Mouse (Mus musculus): ENCODE results near the gene Arsa. TPM values are rescaled to one million over a fixed set of nuclear protein-coding genes. Genes with fewer than 3 reads are reported as not detected.

Gene Arsa
- polyA plus RNA-seq (2014; fragmentation: Illumina TruSeq; extraction: RNeasy Lipid Tissue Mini Kit (QIAGEN cat#74804)), result 1.9 TPM

DNA sequence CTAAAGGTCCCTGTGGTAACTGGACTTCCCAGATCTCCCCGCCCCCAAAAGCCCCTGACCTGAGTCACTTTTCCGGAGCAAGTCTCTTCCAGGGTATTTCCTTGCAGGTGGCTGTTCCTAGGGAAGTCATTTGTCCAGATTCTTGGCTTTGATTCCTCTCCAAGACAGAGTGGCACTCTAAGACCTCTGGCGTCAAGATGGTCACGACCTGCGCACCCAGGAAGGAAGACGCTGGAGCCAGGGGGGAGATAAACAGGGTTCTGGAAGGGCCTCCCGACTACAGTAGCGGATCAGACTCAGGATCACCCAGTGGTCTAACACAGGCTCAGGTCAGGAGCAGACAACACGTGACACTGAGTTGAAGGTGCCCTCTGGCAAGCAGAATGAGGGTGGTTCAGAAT, at the start of gene Arsa:
TSS of gene Arsa (minus strand) at position 335 of the 401 bp plus-strand sequence.

DNA sequence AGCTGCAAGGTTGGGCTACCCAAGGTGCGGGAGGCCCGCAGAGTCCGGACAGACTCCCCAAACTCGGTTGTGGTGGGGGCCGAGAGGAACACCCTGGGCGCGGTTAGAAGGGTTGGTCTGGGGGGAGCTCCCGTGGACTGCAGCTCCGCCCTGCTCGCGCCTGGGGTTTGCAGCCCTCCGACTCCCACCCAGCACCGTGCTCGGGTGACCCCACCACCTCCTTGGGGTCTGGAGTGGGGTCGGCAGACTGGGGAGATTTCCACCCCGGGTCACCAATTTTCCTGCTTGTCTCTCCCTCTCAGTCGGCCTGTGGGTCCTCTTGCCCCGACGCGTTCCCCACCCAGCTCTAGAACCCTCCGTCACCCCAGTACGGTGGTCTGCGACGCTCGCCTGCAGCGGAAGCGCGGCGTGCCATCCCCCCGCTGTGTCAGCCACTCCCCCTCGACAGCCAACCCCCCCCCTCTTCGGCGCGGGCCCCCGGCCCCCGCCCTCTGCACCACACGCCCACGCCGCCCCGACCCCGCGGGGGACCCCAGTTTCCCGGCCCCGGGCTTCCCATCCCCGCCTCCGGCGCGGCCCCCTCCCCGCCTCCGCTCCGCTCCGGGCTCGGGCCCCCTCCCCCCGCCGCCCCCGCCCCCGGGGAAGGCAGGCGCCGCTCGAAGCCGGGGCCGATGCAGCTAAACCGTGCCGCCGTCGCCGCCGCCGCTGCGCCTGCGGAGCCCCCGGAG, 21.9 kb upstream of the Arsa start, which contains the start of gene Shank3:
TSS of gene Shank3 (plus strand) at position 663 of the 728 bp plus-strand sequence.

DNA sequence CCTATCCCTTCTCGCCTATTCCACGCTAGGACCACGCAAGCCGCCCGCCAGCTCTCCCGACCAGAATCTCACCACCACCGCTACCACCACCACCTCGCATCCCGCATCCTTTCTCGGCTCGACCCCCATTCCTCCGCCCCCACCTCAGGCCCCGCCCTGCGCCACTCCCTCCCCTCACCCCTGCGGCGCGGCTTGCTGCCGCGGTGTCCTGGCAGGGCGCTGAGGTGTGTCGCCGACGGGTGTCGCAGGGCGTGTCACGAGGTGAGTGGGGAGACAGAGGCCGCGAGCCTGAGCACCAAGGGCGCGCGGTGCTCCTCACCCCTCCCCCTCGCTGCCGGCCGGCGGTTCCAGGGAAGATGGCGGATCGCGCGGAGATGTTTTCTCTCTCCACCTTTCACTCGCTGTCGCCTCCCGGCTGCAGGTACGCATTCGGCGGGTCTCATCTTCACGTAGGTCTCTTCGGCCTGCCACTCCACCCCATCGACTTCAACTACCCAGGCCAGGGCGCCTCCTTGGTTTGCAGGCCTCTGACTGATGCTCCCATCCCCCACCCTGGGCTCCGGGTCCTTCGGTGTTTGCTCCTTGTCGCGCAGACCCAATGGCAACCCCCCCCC, 23.3 kb downstream of the Arsa start, which contains the start of gene Mapk8ip2:
TSS of gene Mapk8ip2 (plus strand) at position 49 of the 614 bp plus-strand sequence.

DNA sequence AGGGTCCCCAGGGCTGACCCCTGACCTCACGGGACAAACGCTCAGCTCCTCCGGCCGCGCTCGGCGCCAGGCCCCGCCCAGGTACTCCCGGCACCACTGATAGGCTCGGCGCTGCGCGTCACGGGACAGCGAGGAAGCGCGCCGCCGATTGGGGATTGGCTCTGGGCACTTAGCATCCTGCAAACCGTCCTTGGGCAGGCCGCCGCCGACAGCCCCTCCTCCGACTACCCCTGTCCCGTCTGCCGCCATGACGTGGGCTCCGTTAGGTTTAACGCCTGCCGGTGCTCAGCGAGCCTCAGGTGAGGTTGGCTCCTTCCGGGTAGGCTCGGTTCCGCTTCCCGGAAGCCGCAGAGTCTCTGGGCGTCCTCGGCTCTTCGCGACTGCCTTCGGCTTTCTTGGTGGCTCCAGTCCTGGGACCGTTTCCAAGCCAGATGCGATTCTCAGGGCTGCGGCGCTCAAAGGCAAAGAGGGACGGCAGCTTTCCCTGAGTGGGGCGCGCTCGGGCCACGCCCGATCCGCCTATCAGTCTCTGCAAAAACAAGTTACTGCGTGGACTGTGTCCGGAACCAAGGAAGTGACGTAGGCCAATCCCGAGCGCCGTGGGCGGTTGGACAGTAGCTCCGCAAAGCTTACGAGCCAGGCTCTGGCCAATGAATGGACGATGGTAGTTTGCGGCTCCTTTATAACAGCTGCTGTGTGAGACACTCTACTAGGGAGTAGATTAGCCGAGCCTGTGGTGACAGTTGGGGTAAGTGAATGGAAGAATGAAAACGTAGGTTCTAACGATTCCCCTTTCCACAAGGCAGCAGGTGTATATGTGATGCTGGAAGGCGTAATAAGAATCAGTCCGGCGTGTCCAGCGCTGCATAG, 47.6 kb downstream of the Arsa start, which contains the start of the genes C730034F03Rik, Gm44502 and Chkb:
TSS of gene C730034F03Rik (plus strand) at position 238 of the 870 bp plus-strand sequence.
TSS of gene Gm44502 (minus strand) at position 345 of the 870 bp plus-strand sequence.
TSS of gene Chkb (minus strand) at position 557 of the 870 bp plus-strand sequence.

DNA sequence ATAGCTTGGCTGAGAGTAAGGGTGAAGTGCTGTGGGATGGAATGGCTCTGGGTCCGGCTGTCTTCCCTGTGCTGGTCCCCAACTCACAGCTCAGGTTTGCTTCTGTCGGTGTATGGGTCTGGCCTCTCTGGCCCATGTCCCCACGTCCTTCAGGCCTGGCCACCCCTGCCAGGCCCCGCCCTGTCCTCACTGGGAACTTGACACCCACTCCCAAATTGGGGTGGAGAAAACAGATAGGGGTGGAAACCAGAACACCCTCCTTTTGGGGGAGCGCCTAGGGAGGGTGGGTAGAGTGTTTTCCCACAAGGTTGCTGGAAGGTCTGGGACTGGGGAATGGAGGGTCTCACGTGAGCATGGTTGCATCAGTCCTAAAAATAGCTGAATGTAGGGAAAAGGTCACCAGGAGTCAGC, 51.5 kb downstream of the Arsa start, which contains the start of gene Cpt1b:
TSS of gene Cpt1b (minus strand) at position 153 of the 411 bp plus-strand sequence.

Other genes with a start within 250 kb of the Arsa start
- 1.5 TPM for gene Sbf1, start 162.1 kb downstream of the Arsa start, polyA plus RNA-seq (2014; fragmentation: Illumina TruSeq; extraction: RNeasy Lipid Tissue Mini Kit (QIAGEN cat#74804))
- gene Adm2, start 154.7 kb downstream of the Arsa start, polyA plus RNA-seq (2014; fragmentation: Illumina TruSeq; extraction: RNeasy Lipid Tissue Mini Kit (QIAGEN cat#74804)), result not detected
- not detected for gene Miox, start 143.0 kb downstream of the Arsa start, polyA plus RNA-seq (2014; fragmentation: Illumina TruSeq; extraction: RNeasy Lipid Tissue Mini Kit (QIAGEN cat#74804))
- gene Lmf2, start 121.8 kb downstream of the Arsa start, polyA plus RNA-seq (2014; fragmentation: Illumina TruSeq; extraction: RNeasy Lipid Tissue Mini Kit (QIAGEN cat#74804)), result 0.86 TPM
- 12.9 TPM for gene Ncaph2, start 121.7 kb downstream of the Arsa start, polyA plus RNA-seq (2014; fragmentation: Illumina TruSeq; extraction: RNeasy Lipid Tissue Mini Kit (QIAGEN cat#74804))
- gene Sco2, start 103.6 kb downstream of the Arsa start, polyA plus RNA-seq (2014; fragmentation: Illumina TruSeq; extraction: RNeasy Lipid Tissue Mini Kit (QIAGEN cat#74804)), result not detected
- not detected for gene Tymp, start 100.4 kb downstream of the Arsa start, polyA plus RNA-seq (2014; fragmentation: Illumina TruSeq; extraction: RNeasy Lipid Tissue Mini Kit (QIAGEN cat#74804))
- not detected for gene Odf3b, start 98.1 kb downstream of the Arsa start, polyA plus RNA-seq (2014; fragmentation: Illumina TruSeq; extraction: RNeasy Lipid Tissue Mini Kit (QIAGEN cat#74804))
- not detected for gene Klhdc7b, start 92.5 kb downstream of the Arsa start, polyA plus RNA-seq (2014; fragmentation: Illumina TruSeq; extraction: RNeasy Lipid Tissue Mini Kit (QIAGEN cat#74804))
- not detected for gene Syce3, start 66.9 kb downstream of the Arsa start, polyA plus RNA-seq (2014; fragmentation: Illumina TruSeq; extraction: RNeasy Lipid Tissue Mini Kit (QIAGEN cat#74804))
- gene Cpt1b, start 51.6 kb downstream of the Arsa start, polyA plus RNA-seq (2014; fragmentation: Illumina TruSeq; extraction: RNeasy Lipid Tissue Mini Kit (QIAGEN cat#74804)), result not detected
- gene C730034F03Rik, start 47.8 kb downstream of the Arsa start, polyA plus RNA-seq (2014; fragmentation: Illumina TruSeq; extraction: RNeasy Lipid Tissue Mini Kit (QIAGEN cat#74804)), result 0.48 TPM
- not detected for gene Gm44502, start 47.7 kb downstream of the Arsa start, polyA plus RNA-seq (2014; fragmentation: Illumina TruSeq; extraction: RNeasy Lipid Tissue Mini Kit (QIAGEN cat#74804))
- 19.3 TPM for gene Chkb, start 47.5 kb downstream of the Arsa start, polyA plus RNA-seq (2014; fragmentation: Illumina TruSeq; extraction: RNeasy Lipid Tissue Mini Kit (QIAGEN cat#74804))
- gene Mapk8ip2, start 23.5 kb downstream of the Arsa start, polyA plus RNA-seq (2014; fragmentation: Illumina TruSeq; extraction: RNeasy Lipid Tissue Mini Kit (QIAGEN cat#74804)), result 0.20 TPM
- gene Shank3, start 22.2 kb upstream of the Arsa start, polyA plus RNA-seq (2014; fragmentation: Illumina TruSeq; extraction: RNeasy Lipid Tissue Mini Kit (QIAGEN cat#74804)), result 1.00 TPM
- not detected for gene Acr, start 90.9 kb upstream of the Arsa start, polyA plus RNA-seq (2014; fragmentation: Illumina TruSeq; extraction: RNeasy Lipid Tissue Mini Kit (QIAGEN cat#74804))
- 11.1 TPM for gene Rabl2, start 114.5 kb upstream of the Arsa start, polyA plus RNA-seq (2014; fragmentation: Illumina TruSeq; extraction: RNeasy Lipid Tissue Mini Kit (QIAGEN cat#74804))